Mouse (Mus musculus) ES-E14 (cell line): ENCODE data around the gene Itpk1. TPM values are rescaled to one million over a fixed set of nuclear protein-coding genes. Genes with fewer than 3 reads are reported as not detected.

Source experiments
- DNase-seq: peaks from one replicate; pipeline ENCODE4 v3.0.0-alpha.2; 2013; ENCODE audit warnings: low read depth, low spot score
- H3K27ac ChIP-seq: 2 replicates; pipeline ENCODE4 v1.5.1; 2012; ENCODE audit warnings: low read depth, mild to moderate bottlenecking, low read length, moderate library complexity, mixed read lengths; ENCODE audit not compliant: poor library complexity, insufficient read depth, severe bottlenecking
- H3K36me3 ChIP-seq: 2 replicates; pipeline ENCODE4 v1.6.1; 2012; ENCODE audit warnings: mild to moderate bottlenecking, low read length, moderate library complexity, mixed read lengths; ENCODE audit not compliant: control insufficient read depth, poor library complexity, insufficient read depth, severe bottlenecking
- H3K4me1 ChIP-seq, 2 experiments: fragments of 150-350 bp in 1 of 2; sonication (generic) in 1 of 2; 2 replicates each; pipeline ENCODE4 v1.6.1; 2012; ENCODE audit warnings: low read length in 2 of 2, mild to moderate bottlenecking in 1 of 2, mixed read lengths in 1 of 2; ENCODE audit not compliant: control insufficient read depth in 2 of 2, insufficient read depth in 2 of 2, poor library complexity in 1 of 2
- H3K4me3 ChIP-seq, 2 experiments: fragments of 150-350 bp in 1 of 2; sonication (generic) in 1 of 2; 2 replicates each; pipeline ENCODE4 v1.5.1; 2012; ENCODE audit warnings: low read length in 2 of 2, low read depth in 1 of 2, mild to moderate bottlenecking in 1 of 2, mixed read lengths in 1 of 2; ENCODE audit not compliant: insufficient read depth in 1 of 2, poor library complexity in 1 of 2, severe bottlenecking in 1 of 2
- H3K9ac ChIP-seq: 2 replicates; pipeline ENCODE4 v1.6.1; 2012; ENCODE audit warnings: low read depth, mild to moderate bottlenecking, low read length, mixed read lengths; ENCODE audit not compliant: poor library complexity, insufficient read depth, severe bottlenecking
- H3K9me3 ChIP-seq: fragments of 150-350 bp; sonication (generic); 2 replicates; pipeline ENCODE4 v1.6.1; 2012; ENCODE audit warnings: low read depth, mild to moderate bottlenecking, low read length; ENCODE audit not compliant: control insufficient read depth, insufficient read depth
- CHD2 ChIP-seq: IDR thresholded peaks from 2 replicates; pipeline ENCODE4 v1.6.1; 2014; ENCODE audit warnings: mild to moderate bottlenecking, low read depth, low read length, inconsistent platforms
- HCFC1 ChIP-seq: IDR thresholded peaks from 2 replicates; pipeline ENCODE4 v1.6.1; 2012; ENCODE audit warnings: low read length, inconsistent platforms, borderline replicate concordance; ENCODE audit not compliant: insufficient read depth
- MAFK ChIP-seq: IDR thresholded peaks from 2 replicates; pipeline ENCODE4 v1.6.1; 2014; ENCODE audit warnings: mild to moderate bottlenecking, low read depth, low read length, inconsistent platforms; ENCODE audit not compliant: insufficient read depth
- ZC3H11A ChIP-seq: IDR thresholded peaks from 2 replicates; pipeline ENCODE4 v1.6.1; 2012; ENCODE audit warnings: low read depth, mild to moderate bottlenecking, inconsistent platforms, low read length, borderline replicate concordance
- ZNF384 ChIP-seq: IDR thresholded peaks from 2 replicates; pipeline ENCODE4 v1.6.1; 2012; ENCODE audit warnings: low read depth, low read length, inconsistent platforms
- in situ Hi-C, 2 experiments: fragments of 600-800 bp; cut with MboI; formaldehyde crosslinking; loops; one replicate each; pipeline ENCODE4 v1.15.1; 2025; ENCODE audit warnings: low sequenced_read_pairs in 2 of 2, inconsistent platforms in 1 of 2; ENCODE audit not compliant: unreplicated experiment in 2 of 2
- total RNA-seq: library from RNA; depleted of rRNA; stranded (reverse); fragments of 300-350 nt; gene quantifications from 2 replicates; pipeline ENCODE4 v1.2.3, GENCODE M21; 2012

Gene Itpk1
- total RNA-seq, 1 experiment, result 33.1 TPM

GRCm38 (mm10) chr12:102541168-102541567 is 163.6 kb downstream of the Itpk1 start:
- TF ChIP-seq MAFK, result no peak
- no peak for TF ChIP-seq HCFC1
- TF ChIP-seq CHD2, result no peak
- TF ChIP-seq ZNF384, result no peak
- TF ChIP-seq ZC3H11A, result no peak
- Histone ChIP-seq H3K36me3 (no peaks in the 10 kb centered on the region), H3K9ac (no peak overlapping the region), H3K9me3 (no peaks in the 10 kb centered on the region), H3K4me1 (peaks cover 0 to 3% of the 10 kb centered on the region in 2 experiments; a peak in 2 of 4 replicates), H3K4me3 (no peak overlapping the region), H3K27ac (no peak overlapping the region)
- DNase-seq, result no peak
- in situ Hi-C loops, result no loop called here

- Histone ChIP-seq H3K9me3 (no peaks in the 10 kb centered on the region), H3K36me3 (no peaks in the 10 kb centered on the region), H3K4me3 (no peak overlapping the region), H3K9ac (no peak overlapping the region), H3K4me1 (no peaks in the 10 kb centered on the region), H3K27ac (no peak overlapping the region)
- DNase-seq, result no peak
- TF ChIP-seq CHD2, result no peak
- in situ Hi-C loops, result no loop called here
Observed at GRCm38 (mm10) chr12:102540278-102540677, 164.5 kb downstream of the Itpk1 start.

GRCm38 (mm10) chr12:102535796-102536195 is 168.9 kb downstream of the Itpk1 start:
- no peak for TF ChIP-seq CHD2
- no peak for TF ChIP-seq MAFK
- no peak for TF ChIP-seq HCFC1
- TF ChIP-seq ZC3H11A, result no peak
- TF ChIP-seq ZNF384, result no peak
- Histone ChIP-seq H3K9me3 (no peaks in the 10 kb centered on the region), H3K27ac (no peak overlapping the region), H3K9ac (no peak overlapping the region), H3K36me3 (no peaks in the 10 kb centered on the region), H3K4me3 (no peak overlapping the region), H3K4me1 (peaks cover 0 to 2% of the 10 kb centered on the region in 2 experiments; a peak in 1 of 4 replicates)
- DNase-seq, result no peak
- in situ Hi-C loops, result no loop called here

GRCm38 (mm10) chr12:102527989-102528388 is 176.7 kb downstream of the Itpk1 start:
- TF ChIP-seq ZNF384 (no peak), CHD2 (no peak), ZC3H11A (no peak), MAFK (no peak), HCFC1 (no peak)
- Histone ChIP-seq H3K9ac (no peak overlapping the region), H3K4me1 (peaks cover 0 to 2% of the 10 kb centered on the region in 2 experiments; a peak in 1 of 4 replicates), H3K36me3 (no peaks in the 10 kb centered on the region), H3K27ac (no peak overlapping the region), H3K9me3 (no peaks in the 10 kb centered on the region), H3K4me3 (no peak overlapping the region)
- in situ Hi-C loops, result no loop called here
- no peak for DNase-seq

GRCm38 (mm10) chr12:102524760-102525159 is 180.0 kb downstream of the Itpk1 start:
- peak; percentile 47 for DNase-seq
- TF ChIP-seq ZC3H11A (peak; percentile 81; the same call in 1 of the 2 replicates), MAFK (no peak)
- peak overlapping the region; percentile 31; the same call in 1 of the 2 replicates for H3K9ac ChIP-seq
- no peaks in the 10 kb centered on the region for H3K9me3 ChIP-seq
- no peak overlapping the region for H3K4me3 ChIP-seq
- H3K4me1 ChIP-seq, result no peaks in the 10 kb centered on the region; a peak in 1 of 4 replicates
- H3K36me3 ChIP-seq, result no peaks in the 10 kb centered on the region
- in situ Hi-C loops, result loop anchor here in 1 of 2 experiments (25.0 kb wide), 1 partner anchor 213 kb away; the partner anchor contains the start of genes Moap1 and Tmem251
- no peak overlapping the region for H3K27ac ChIP-seq
